Mouse (Mus musculus) embryonic facial prominence, embryonic 14.5 days (tissue): ENCODE data around the gene Pgf. TPM values are rescaled to one million over a fixed set of nuclear protein-coding genes. Genes with fewer than 3 reads are reported as not detected.

Source experiments
- ATAC-seq: fragments of 200-750 bp; cut with Nextera tagmentation; 2 replicates; pipeline ENCODE4 v1.8.0; 2017; ENCODE audit warnings: low read depth, moderate number of reproducible peaks, moderate TSS enrichment
- DNase-seq: peaks from one replicate; pipeline ENCODE4 v3.0.0-alpha.2; 2015; ENCODE audit warnings: low spot score
- H3K27ac ChIP-seq: fragments of 300-500 bp; sonication (generic); replicated peaks from 2 replicates; pipeline ENCODE4 v1.5.1; 2014; ENCODE audit warnings: low read depth, mild to moderate bottlenecking, low read length, moderate library complexity
- H3K27me3 ChIP-seq: fragments of 300-500 bp; sonication (generic); replicated peaks from 2 replicates; pipeline ENCODE4 v1.6.1; 2014; ENCODE audit warnings: low read length; ENCODE audit not compliant: control insufficient read depth, insufficient read depth
- H3K36me3 ChIP-seq: fragments of 300-500 bp; sonication (generic); 2 replicates; pipeline ENCODE4 v1.6.1; 2014; ENCODE audit warnings: low read length, mixed read lengths; ENCODE audit not compliant: control insufficient read depth, insufficient read depth
- H3K4me1 ChIP-seq: fragments of 300-500 bp; sonication (generic); 2 replicates; pipeline ENCODE4 v1.6.1; 2014; ENCODE audit warnings: antibody characterized with exemption, low read length; ENCODE audit not compliant: control insufficient read depth, insufficient read depth
- H3K4me2 ChIP-seq: fragments of 300-500 bp; sonication (generic); 2 replicates; pipeline ENCODE4 v1.6.1; 2014; ENCODE audit warnings: low read depth, mild to moderate bottlenecking, low read length, moderate library complexity, mixed read lengths
- H3K4me3 ChIP-seq: fragments of 300-500 bp; sonication (generic); 2 replicates; pipeline ENCODE4 v1.5.1; 2014; ENCODE audit warnings: low read depth, mild to moderate bottlenecking, low read length
- H3K9ac ChIP-seq: fragments of 300-500 bp; sonication (generic); 2 replicates; pipeline ENCODE4 v1.6.1; 2014; ENCODE audit warnings: low read depth, mild to moderate bottlenecking, low read length, moderate library complexity, mixed read lengths
- H3K9me3 ChIP-seq: fragments of 300-500 bp; sonication (generic); 2 replicates; pipeline ENCODE4 v1.6.1; 2016; ENCODE audit warnings: low read length; ENCODE audit not compliant: control insufficient read depth
- WGBS: fragments of 180-500 bp; shearing (Covaris S2); extraction: QIAGEN DNeasy Blood & Tissue Kit; methylation state at CpG from one replicate; pipeline ENCODE4 v1.1.7; 2014; 5-methylcytosine and 5-hydroxymethylcytosine counted together
- polyA plus RNA-seq: library from polyadenylated mRNA; unstranded; fragments of >200 nt; fragmentation: Nextera tagmentation; extraction: Ambion mirVana; gene quantifications from 2 replicates; pipeline ENCODE4 v1.2.1, GENCODE M21; 2014

Gene Pgf
- polyA plus RNA-seq, 1 experiment from 2014 or later = 18.0 TPM

DNA sequence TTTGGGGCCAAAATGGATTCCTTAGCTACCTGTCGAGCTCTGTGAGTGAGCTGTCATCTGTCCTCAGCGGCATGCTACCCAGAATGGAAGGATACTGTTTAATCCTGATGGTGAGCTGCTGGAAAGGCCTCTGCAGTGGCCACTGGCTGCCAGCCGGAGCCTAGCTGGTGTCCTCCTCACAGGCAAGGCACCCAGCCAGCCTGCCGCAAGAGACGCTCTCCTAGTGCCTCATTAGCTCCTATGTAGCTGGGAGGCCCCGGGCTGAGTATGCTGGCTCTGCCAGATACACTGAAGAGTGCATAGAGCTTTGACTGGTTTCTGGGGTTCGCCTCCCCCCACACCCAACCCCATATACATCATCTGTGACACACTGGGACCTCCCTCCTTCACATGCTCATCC is 3.6 kb downstream of the Pgf start:
- Histone ChIP-seq H3K4me1 (peaks cover 36% of the 10 kb centered on the region), H3K9me3 (no peaks in the 10 kb centered on the region), H3K27ac (no peak overlapping the region), H3K9ac (no peak overlapping the region), H3K4me3 (no peak overlapping the region), H3K4me2 (peak overlapping the region; percentile 77; the same call in 1 of the 2 replicates), H3K36me3 (no peaks in the 10 kb centered on the region), H3K27me3 (no peaks in the 10 kb centered on the region)
- DNase-seq = no peak
- WGBS = 71% methylated on average over 7 of the region's 7 CpGs
- no peak for ATAC-seq

DNA sequence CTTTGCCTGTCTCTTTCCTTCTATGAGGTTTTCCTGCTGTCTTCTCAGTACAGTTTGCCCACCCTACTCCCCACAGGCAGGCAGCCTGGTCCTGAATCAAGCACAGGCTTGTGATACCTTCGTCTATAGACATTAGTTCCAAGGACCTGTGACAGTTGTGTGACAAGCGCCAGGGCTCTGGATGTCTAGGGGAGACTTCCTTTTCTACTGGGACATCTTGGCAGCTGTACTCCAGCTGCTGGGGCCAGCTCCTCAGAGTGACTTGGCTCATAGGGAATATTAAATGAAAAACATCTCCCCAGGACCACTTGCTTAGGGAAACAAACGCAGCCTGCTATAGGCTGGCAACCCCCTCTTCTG is 6.7 kb downstream of the Pgf start:
- 62% methylated on average over 3 of the region's 3 CpGs for WGBS
- Histone ChIP-seq H3K4me3 (no peak overlapping the region), H3K9ac (no peak overlapping the region), H3K4me2 (no peak overlapping the region), H3K27me3 (no peaks in the 10 kb centered on the region), H3K4me1 (peaks cover 17% of the 10 kb centered on the region), H3K36me3 (peaks cover 11% of the 10 kb centered on the region; the same call in 1 of the 2 replicates), H3K27ac (no peak overlapping the region), H3K9me3 (no peaks in the 10 kb centered on the region)
- DNase-seq = no peak
- ATAC-seq = no peak

DNA sequence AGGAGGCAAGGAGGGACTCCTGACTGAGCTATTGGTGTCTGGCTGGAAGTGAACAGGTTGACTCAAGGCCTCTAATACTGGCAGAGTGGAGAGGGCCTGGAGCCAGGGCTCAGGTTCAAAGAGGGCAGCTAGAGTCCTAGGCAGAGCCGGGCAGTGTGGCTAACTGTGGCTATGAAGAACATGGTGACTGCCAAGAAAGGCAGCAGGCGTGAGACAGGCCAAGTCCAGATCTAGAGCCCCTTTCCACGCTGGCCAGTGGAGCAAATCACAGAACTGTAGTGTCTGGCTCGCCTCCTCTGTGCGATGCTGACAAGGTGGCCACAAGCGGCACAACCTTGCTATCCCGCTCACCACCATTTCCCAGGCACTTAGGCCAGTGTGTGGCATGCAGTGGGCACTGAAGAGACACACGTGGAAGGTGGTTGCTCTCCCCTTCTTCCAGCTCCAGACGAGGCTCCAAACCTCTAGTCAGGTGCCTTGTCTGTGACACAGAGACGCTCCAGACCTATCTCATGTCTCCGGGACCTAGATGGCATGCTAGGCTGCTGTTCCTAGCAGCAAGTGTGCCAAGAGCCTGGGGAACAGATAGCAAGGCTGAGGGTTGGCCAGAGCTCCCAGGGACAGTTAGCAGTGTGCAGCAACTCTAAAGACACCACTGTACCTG is 7.2 kb downstream of the Pgf start:
- H3K4me2 ChIP-seq = no peak overlapping the region
- WGBS = 91% methylated on average over 10 of the region's 11 CpGs
- DNase-seq (no peak), ATAC-seq (no peak)
- H3K27ac ChIP-seq = no peak overlapping the region
- H3K4me3 ChIP-seq = no peak overlapping the region
- H3K36me3 ChIP-seq = peaks cover 13% of the 10 kb centered on the region; the same call in 1 of the 2 replicates
- H3K9me3 ChIP-seq = no peaks in the 10 kb centered on the region
- H3K9ac ChIP-seq = no peak overlapping the region
- H3K4me1 ChIP-seq = peaks cover 12% of the 10 kb centered on the region
- no peaks in the 10 kb centered on the region for H3K27me3 ChIP-seq

DNA sequence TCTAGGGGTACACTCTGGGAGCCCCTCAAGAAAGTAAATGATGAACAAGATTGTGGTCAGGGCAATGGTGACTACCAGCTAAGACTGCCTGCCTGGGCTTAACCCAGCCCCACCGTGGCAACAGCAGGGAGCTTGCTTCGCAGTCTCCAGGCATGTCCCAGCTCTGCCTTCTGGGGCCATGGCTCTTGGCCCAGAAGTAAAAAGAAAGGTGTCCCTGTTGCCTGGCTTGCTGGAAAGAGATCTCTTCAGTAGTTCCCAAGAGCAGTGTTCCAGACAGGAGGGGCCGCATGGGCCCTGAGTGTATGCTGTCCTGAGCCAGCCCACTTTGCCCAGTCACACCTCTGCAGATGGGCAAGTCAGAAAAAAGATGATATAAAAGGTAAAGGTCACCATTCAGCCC is 7.7 kb downstream of the Pgf start:
- no peaks in the 10 kb centered on the region for H3K27me3 ChIP-seq
- 0 out of 2 replicates have a peak, but pooled peaks have one; percentile 7 for ATAC-seq
- no peak overlapping the region for H3K9ac ChIP-seq
- no peak overlapping the region for H3K4me3 ChIP-seq
- H3K4me2 ChIP-seq = peak overlapping the region; percentile 46; the same call in 1 of the 2 replicates
- H3K27ac ChIP-seq = no peak overlapping the region
- H3K9me3 ChIP-seq = no peaks in the 10 kb centered on the region
- peaks cover 7% of the 10 kb centered on the region for H3K4me1 ChIP-seq
- no peak for DNase-seq
- peaks cover 13% of the 10 kb centered on the region; the same call in 1 of the 2 replicates for H3K36me3 ChIP-seq
- 57% methylated on average over 3 of the region's 3 CpGs for WGBS

DNA sequence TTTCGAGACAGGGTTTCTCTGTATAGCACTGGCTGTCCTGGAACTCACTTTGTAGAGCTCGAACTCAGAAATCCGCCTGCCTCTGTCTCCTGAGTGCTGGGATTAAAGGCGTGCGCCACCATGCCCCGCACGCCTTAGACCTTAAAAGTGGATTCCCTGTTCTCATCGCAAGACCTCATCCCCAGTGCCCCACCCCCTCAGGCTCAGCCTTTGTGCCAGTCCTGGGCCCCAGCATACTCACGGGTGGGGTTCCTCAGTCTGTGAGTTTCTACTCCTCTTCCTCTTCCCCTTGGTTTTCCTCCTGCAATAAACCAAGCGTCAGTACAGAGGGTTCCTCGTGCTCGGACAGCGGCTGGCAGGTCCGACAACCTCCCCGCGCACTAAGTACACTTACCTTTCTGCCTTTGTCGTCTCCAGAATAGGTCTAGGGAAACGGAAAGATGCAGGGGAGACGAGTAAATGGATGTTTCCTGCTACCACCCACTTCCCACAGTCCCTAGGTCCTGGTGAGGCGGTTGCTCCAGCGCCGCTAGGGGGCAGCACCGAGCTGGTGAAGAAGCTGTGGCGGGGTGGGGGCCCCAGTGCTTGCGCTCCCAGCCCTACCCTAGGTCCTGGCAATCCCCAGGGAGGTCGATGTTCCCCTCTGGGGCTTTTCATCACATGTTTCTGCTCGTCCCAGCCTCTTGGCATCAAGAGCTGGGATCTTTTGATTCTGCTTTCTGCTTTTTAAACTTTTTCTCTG is 8.3 kb downstream of the Pgf start:
- peaks cover 13% of the 10 kb centered on the region; the same call in 1 of the 2 replicates for H3K36me3 ChIP-seq
- DNase-seq (peak; percentile 90), ATAC-seq (peak; percentile 85)
- H3K4me1 ChIP-seq = 0 out of 2 replicates have a peak, but pooled peaks cover 5% of the 10 kb centered on the region
- peak overlapping the region; percentile 53; the same call in 1 of the 2 replicates for H3K9ac ChIP-seq
- H3K4me2 ChIP-seq = peak overlapping the region; percentile 46
- no peak overlapping the region for H3K27ac ChIP-seq
- H3K9me3 ChIP-seq = no peaks in the 10 kb centered on the region
- no peaks in the 10 kb centered on the region for H3K27me3 ChIP-seq
- WGBS = 28% methylated on average over 27 of the region's 27 CpGs
- H3K4me3 ChIP-seq = peak overlapping the region; percentile 23; the same call in 1 of the 2 replicates

DNA sequence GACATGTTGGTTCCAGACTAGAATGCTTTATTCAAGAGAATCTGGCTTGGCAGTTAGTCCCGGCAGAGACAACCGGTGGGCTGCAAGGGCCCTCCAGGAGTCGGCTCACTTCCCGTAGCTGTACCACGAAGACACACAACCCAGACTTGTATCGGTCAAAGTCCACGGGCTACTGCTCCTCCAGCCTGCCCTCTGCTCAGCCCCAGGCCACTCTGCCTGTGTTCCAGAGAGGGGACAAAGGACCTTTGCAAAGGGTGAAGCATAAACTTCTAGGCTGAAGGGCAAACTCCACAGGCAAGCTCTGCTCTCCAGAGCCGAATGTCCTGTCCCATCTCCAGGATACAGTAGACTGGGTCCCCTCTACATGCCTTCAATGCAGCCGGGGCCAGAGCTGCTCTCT is 11.0 kb downstream of the Pgf start:
- no peak overlapping the region for H3K9ac ChIP-seq
- 0 out of 2 replicates have a peak, but pooled peaks cover 5% of the 10 kb centered on the region for H3K4me1 ChIP-seq
- DNase-seq (no peak), ATAC-seq (no peak)
- H3K4me3 ChIP-seq = no peak overlapping the region
- no peak overlapping the region for H3K27ac ChIP-seq
- H3K36me3 ChIP-seq = peaks cover 13% of the 10 kb centered on the region; the same call in 1 of the 2 replicates
- H3K4me2 ChIP-seq = no peak overlapping the region
- no peaks in the 10 kb centered on the region for H3K27me3 ChIP-seq
- 74% methylated on average over 9 of the region's 9 CpGs for WGBS
- no peaks in the 10 kb centered on the region for H3K9me3 ChIP-seq

DNA sequence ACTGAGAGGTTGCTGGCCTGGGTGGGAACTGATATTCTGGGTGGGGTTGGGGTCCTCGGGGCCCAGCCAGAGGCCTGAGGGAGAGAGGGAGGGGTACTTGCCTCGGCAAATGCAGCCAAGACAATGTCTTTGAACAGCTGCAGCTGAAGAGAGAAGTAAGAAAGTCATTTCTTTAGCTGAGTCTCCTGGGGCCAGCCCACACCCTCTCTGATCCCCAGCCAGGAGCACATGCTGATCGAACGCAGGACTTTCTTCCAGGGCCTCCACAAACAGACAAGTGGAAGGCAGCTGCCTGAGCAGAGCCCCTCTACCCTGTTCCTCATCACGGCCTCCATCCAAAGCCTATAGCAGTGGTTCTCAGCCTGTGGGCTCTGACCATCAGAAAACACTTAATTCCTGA is 12.6 kb downstream of the Pgf start:
- no peaks in the 10 kb centered on the region for H3K27me3 ChIP-seq
- no peak for DNase-seq
- no peak for ATAC-seq
- H3K4me3 ChIP-seq = no peak overlapping the region
- no peak overlapping the region for H3K4me2 ChIP-seq
- H3K36me3 ChIP-seq = peaks cover 13% of the 10 kb centered on the region; the same call in 1 of the 2 replicates
- H3K9me3 ChIP-seq = no peaks in the 10 kb centered on the region
- H3K4me1 ChIP-seq = 0 out of 2 replicates have a peak, but pooled peaks cover 5% of the 10 kb centered on the region
- WGBS = 74% methylated on average over 5 of the region's 5 CpGs
- no peak overlapping the region for H3K9ac ChIP-seq
- H3K27ac ChIP-seq = no peak overlapping the region

DNA sequence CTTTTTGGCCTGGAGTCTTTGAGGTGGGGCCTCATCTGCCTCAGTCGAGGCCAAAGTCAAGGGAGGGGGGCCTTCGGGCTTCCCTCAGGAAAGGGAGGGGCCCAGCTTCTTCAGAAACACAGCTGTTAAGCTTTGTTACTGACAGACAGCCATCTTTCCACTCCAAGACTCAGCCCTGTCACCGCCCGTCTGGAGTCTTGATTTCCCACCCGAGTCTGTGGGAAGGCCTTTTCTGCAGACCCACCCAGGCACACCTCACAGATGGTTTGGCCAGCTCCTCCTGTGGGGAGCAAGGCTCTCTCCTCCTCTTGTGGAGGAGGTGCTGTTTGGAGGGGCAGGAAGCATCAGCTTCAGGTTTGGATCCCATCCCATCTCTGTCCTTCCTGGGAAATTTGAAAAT is 18.0 kb downstream of the Pgf start:
- Histone ChIP-seq H3K27me3 (no peaks in the 10 kb centered on the region), H3K9me3 (no peaks in the 10 kb centered on the region), H3K4me3 (no peak overlapping the region), H3K9ac (no peak overlapping the region), H3K4me2 (no peak overlapping the region), H3K36me3 (no peaks in the 10 kb centered on the region), H3K27ac (peak overlapping the region; percentile 15; the same call in 1 of the 2 replicates), H3K4me1 (no peaks in the 10 kb centered on the region)
- DNase-seq (peak; percentile 41), ATAC-seq (no peak)
- WGBS = 57% methylated on average over 5 of the region's 5 CpGs
